Mouse (Mus musculus) intestine, embryonic 15.5 days (tissue): ENCODE data around the gene Clta. TPM values are rescaled to one million over a fixed set of nuclear protein-coding genes. Genes with fewer than 3 reads are reported as not detected.

Experiments
- ATAC-seq: fragments of 200-750 bp; cut with Nextera tagmentation; 2 replicates; pipeline ENCODE4 v1.8.0; 2017; ENCODE audit warnings: moderate TSS enrichment, moderate library complexity
- H3K27ac ChIP-seq: fragments of 300-500 bp; sonication (generic); 2 replicates; pipeline ENCODE4 v1.5.1; 2015; ENCODE audit warnings: mild to moderate bottlenecking, inconsistent platforms
- H3K27me3 ChIP-seq: fragments of 300-500 bp; sonication (generic); replicated peaks from 2 replicates; pipeline ENCODE4 v1.6.1; 2015; ENCODE audit warnings: inconsistent platforms
- H3K36me3 ChIP-seq: fragments of 300-500 bp; sonication (generic); 2 replicates; pipeline ENCODE4 v1.6.1; 2015; ENCODE audit warnings: inconsistent platforms
- H3K4me1 ChIP-seq: fragments of 300-500 bp; sonication (generic); replicated peaks from 2 replicates; pipeline ENCODE4 v1.6.1; 2015; ENCODE audit warnings: inconsistent platforms
- H3K4me2 ChIP-seq: fragments of 300-500 bp; sonication (generic); replicated peaks from 2 replicates; pipeline ENCODE4 v1.6.1; 2015; ENCODE audit warnings: mild to moderate bottlenecking, inconsistent platforms
- H3K4me3 ChIP-seq: fragments of 300-500 bp; sonication (generic); replicated peaks from 2 replicates; pipeline ENCODE4 v1.5.1; 2015; ENCODE audit warnings: inconsistent platforms
- H3K9ac ChIP-seq: fragments of 300-500 bp; sonication (generic); 2 replicates; pipeline ENCODE4 v1.6.1; 2015; ENCODE audit warnings: inconsistent platforms
- H3K9me3 ChIP-seq: fragments of 300-500 bp; sonication (generic); 2 replicates; pipeline ENCODE4 v1.6.1; 2016; ENCODE audit warnings: inconsistent platforms
- WGBS: fragments of 180-500 bp; shearing (Covaris S2); methylation state at CpG from one replicate; pipeline ENCODE4 v1.1.7; 2015; 5-methylcytosine and 5-hydroxymethylcytosine counted together
- polyA plus RNA-seq: library from polyadenylated mRNA; unstranded; fragments of >200 nt; fragmentation: Nextera tagmentation; extraction: Ambion mirVana; gene quantifications from 2 replicates; pipeline ENCODE4 v1.2.1, GENCODE M21; 2015

Clta gene
- polyA plus RNA-seq, 1 experiment from 2014 or later: 272 TPM

GRCm38 (mm10) chr4:44066891-44067290 is 62.6 kb downstream of the Clta start:
- 62% methylated on average over 6 of the region's 6 CpGs for WGBS
- Histone ChIP-seq H3K4me3 (no peak overlapping the region), H3K9me3 (no peaks in the 10 kb centered on the region), H3K4me1 (peaks cover 23% of the 10 kb centered on the region), H3K36me3 (0 out of 2 replicates have a peak, but pooled peaks cover 2% of the 10 kb centered on the region), H3K9ac (no peak overlapping the region), H3K27me3 (no peaks in the 10 kb centered on the region), H3K27ac (no peak overlapping the region), H3K4me2 (no peak overlapping the region)
- ATAC-seq: no peak

GRCm38 (mm10) chr4:44068736-44069135 is 64.5 kb downstream of the Clta start:
- peaks cover 23% of the 10 kb centered on the region for H3K4me1 ChIP-seq
- no peak overlapping the region for H3K4me3 ChIP-seq
- no peak for ATAC-seq
- H3K4me2 ChIP-seq: no peak overlapping the region
- H3K9me3 ChIP-seq: no peaks in the 10 kb centered on the region
- H3K9ac ChIP-seq: no peak overlapping the region
- no peaks in the 10 kb centered on the region for H3K36me3 ChIP-seq
- H3K27ac ChIP-seq: no peak overlapping the region
- H3K27me3 ChIP-seq: no peaks in the 10 kb centered on the region
- WGBS: 56% methylated on average over 9 of the region's 9 CpGs

GRCm38 (mm10) chr4:44069411-44069810 is 65.2 kb downstream of the Clta start:
- 93% methylated on average over 4 of the region's 4 CpGs for WGBS
- Histone ChIP-seq H3K4me3 (no peak overlapping the region), H3K36me3 (no peaks in the 10 kb centered on the region), H3K9me3 (no peaks in the 10 kb centered on the region), H3K27ac (no peak overlapping the region), H3K4me2 (no peak overlapping the region), H3K4me1 (peaks cover 23% of the 10 kb centered on the region), H3K9ac (no peak overlapping the region), H3K27me3 (no peaks in the 10 kb centered on the region)
- ATAC-seq: no peak

GRCm38 (mm10) chr4:44070641-44071040 is 66.4 kb downstream of the Clta start:
- peaks cover 20% of the 10 kb centered on the region for H3K4me1 ChIP-seq
- peak overlapping the region; percentile 70; the same call in 1 of the 2 replicates for H3K9ac ChIP-seq
- WGBS: 75% methylated on average over 4 of the region's 4 CpGs
- no peaks in the 10 kb centered on the region for H3K27me3 ChIP-seq
- peak overlapping the region; percentile 75 for H3K4me2 ChIP-seq
- H3K36me3 ChIP-seq: no peaks in the 10 kb centered on the region
- H3K9me3 ChIP-seq: no peaks in the 10 kb centered on the region
- no peak for ATAC-seq
- peak overlapping the region; percentile 87 for H3K4me3 ChIP-seq
- peak overlapping the region; percentile 95 for H3K27ac ChIP-seq

- H3K4me2 ChIP-seq: peak overlapping the region; percentile 75
- H3K27ac ChIP-seq: peak overlapping the region; percentile 95
- peak; percentile 75 for ATAC-seq
- 5% methylated on average over 11 of the region's 11 CpGs for WGBS
- no peaks in the 10 kb centered on the region for H3K9me3 ChIP-seq
- no peaks in the 10 kb centered on the region for H3K27me3 ChIP-seq
- H3K9ac ChIP-seq: peak overlapping the region; percentile 70
- H3K36me3 ChIP-seq: no peaks in the 10 kb centered on the region
- H3K4me1 ChIP-seq: peaks cover 16% of the 10 kb centered on the region
- peak overlapping the region; percentile 87 for H3K4me3 ChIP-seq
These were observed 67.5 kb downstream of the Clta start for GRCm38 (mm10) chr4:44071741-44072145.

GRCm38 (mm10) chr4:44072146-44072872 is 68.1 kb downstream of the Clta start:
- H3K4me1 ChIP-seq: peaks cover 14% of the 10 kb centered on the region
- H3K27me3 ChIP-seq: no peaks in the 10 kb centered on the region
- ATAC-seq: peak; percentile 94
- no peaks in the 10 kb centered on the region for H3K9me3 ChIP-seq
- H3K9ac ChIP-seq: peak overlapping the region; percentile 70
- H3K4me2 ChIP-seq: peak overlapping the region; percentile 75
- peak overlapping the region; percentile 95 for H3K27ac ChIP-seq
- WGBS: under 1% methylated on average over 70 of the region's 70 CpGs
- H3K36me3 ChIP-seq: no peaks in the 10 kb centered on the region
- peak overlapping the region; percentile 87 for H3K4me3 ChIP-seq

- Histone ChIP-seq H3K27ac (peak overlapping the region; percentile 95), H3K36me3 (no peaks in the 10 kb centered on the region), H3K27me3 (no peaks in the 10 kb centered on the region), H3K9me3 (no peaks in the 10 kb centered on the region), H3K4me3 (peak overlapping the region; percentile 87), H3K4me2 (peak overlapping the region; percentile 75), H3K9ac (peak overlapping the region; percentile 70), H3K4me1 (peaks cover 11% of the 10 kb centered on the region)
- 10% methylated on average over 9 of the region's 9 CpGs for WGBS
- ATAC-seq: peak; percentile 34
These were observed 68.7 kb downstream of the Clta start for GRCm38 (mm10) chr4:44072873-44073441.

GRCm38 (mm10) chr4:44073799-44074198 is 69.5 kb downstream of the Clta start:
- H3K4me1 ChIP-seq: peaks cover 14% of the 10 kb centered on the region
- WGBS: 85% methylated on average over 3 of the region's 3 CpGs
- no peaks in the 10 kb centered on the region for H3K36me3 ChIP-seq
- H3K4me3 ChIP-seq: no peak overlapping the region
- no peak overlapping the region for H3K9ac ChIP-seq
- H3K27ac ChIP-seq: no peak overlapping the region
- no peaks in the 10 kb centered on the region for H3K27me3 ChIP-seq
- H3K9me3 ChIP-seq: no peaks in the 10 kb centered on the region
- H3K4me2 ChIP-seq: peak overlapping the region; percentile 75; the same call in 1 of the 2 replicates
- ATAC-seq: no peak

GRCm38 (mm10) chr4:44074422-44074821 is 70.2 kb downstream of the Clta start:
- no peak for ATAC-seq
- no peaks in the 10 kb centered on the region for H3K9me3 ChIP-seq
- peaks cover 14% of the 10 kb centered on the region for H3K4me1 ChIP-seq
- H3K27me3 ChIP-seq: no peaks in the 10 kb centered on the region
- H3K9ac ChIP-seq: no peak overlapping the region
- WGBS: 74% methylated on average over 4 of the region's 4 CpGs
- H3K4me2 ChIP-seq: no peak overlapping the region
- no peak overlapping the region for H3K4me3 ChIP-seq
- H3K27ac ChIP-seq: no peak overlapping the region
- no peaks in the 10 kb centered on the region for H3K36me3 ChIP-seq

GRCm38 (mm10) chr4:44078358-44078933 is 74.2 kb downstream of the Clta start:
- Histone ChIP-seq H3K27ac (peak overlapping the region; percentile 62), H3K27me3 (no peaks in the 10 kb centered on the region), H3K4me3 (no peak overlapping the region), H3K9me3 (no peaks in the 10 kb centered on the region), H3K4me1 (0 out of 2 replicates have a peak, but pooled peaks cover 3% of the 10 kb centered on the region), H3K9ac (no peak overlapping the region), H3K4me2 (no peak overlapping the region), H3K36me3 (no peaks in the 10 kb centered on the region)
- WGBS: 71% methylated on average over 7 of the region's 7 CpGs
- ATAC-seq: peak; percentile 50
